Mouse (Mus musculus) CH12.LX (cell line): ENCODE data around the gene Olfr222.

ENCODE experiments used
- BHLHE40 ChIP-seq: IDR thresholded peaks from 2 replicates; pipeline ENCODE4 v1.6.1; 2011; ENCODE audit warnings: mild to moderate bottlenecking, low read depth, low read length, improper control_type of control experiment
- CTCF ChIP-seq, 2 experiments: IDR thresholded peaks in 1 of 2; conservative IDR thresholded peaks in 1 of 2; 2 replicates each; pipeline ENCODE4 v1.5.1; 2011 to 2012; ENCODE audit warnings: low read depth in 2 of 2, low read length in 2 of 2, improper control_type of control experiment in 1 of 2, inconsistent platforms in 1 of 2, mild to moderate bottlenecking in 1 of 2, moderate library complexity in 1 of 2
- E2F4 ChIP-seq: IDR thresholded peaks from 2 replicates; pipeline ENCODE4 v1.6.1; 2011; ENCODE audit warnings: low read depth, low read length, improper control_type of control experiment; ENCODE audit not compliant: insufficient replicate concordance
- EP300 ChIP-seq: IDR thresholded peaks from 2 replicates; pipeline ENCODE4 v1.6.1; 2011; ENCODE audit warnings: low read length, improper control_type of control experiment
- JUN ChIP-seq: IDR thresholded peaks from 2 replicates; pipeline ENCODE4 v1.6.1; 2011; ENCODE audit warnings: low read depth, mild to moderate bottlenecking, low read length, improper control_type of control experiment, moderate library complexity; ENCODE audit not compliant: insufficient read depth
- MXI1 ChIP-seq: IDR thresholded peaks from 2 replicates; pipeline ENCODE4 v1.6.1; 2011; ENCODE audit warnings: mild to moderate bottlenecking, low read depth, low read length, improper control_type of control experiment
- POLR2A ChIP-seq: IDR thresholded peaks from 2 replicates; pipeline ENCODE4 v1.6.1; 2011; ENCODE audit warnings: low read depth, mild to moderate bottlenecking, improper control_type of control experiment, low read length
- SMC3 ChIP-seq: IDR thresholded peaks from 2 replicates; pipeline ENCODE4 v1.6.1; 2011; ENCODE audit warnings: low read depth, low read length, improper control_type of control experiment
- TBP ChIP-seq: conservative IDR thresholded peaks from 2 replicates; pipeline ENCODE4 v1.6.1; 2011; ENCODE audit warnings: low read depth, low read length, improper control_type of control experiment
- ZC3H11A ChIP-seq: IDR thresholded peaks from 2 replicates; pipeline ENCODE4 v1.6.1; 2012; ENCODE audit warnings: low read depth, mild to moderate bottlenecking, inconsistent platforms, low read length, improper control_type of control experiment

- TF ChIP-seq CTCF (conservative IDR thresholded peaks at IDR 0.05 in 1 of 2, IDR thresholded peaks at IDR 0.05 in 1 of 2; ENCODE audit: low read depth in 2 of 2, low read length in 2 of 2) (no peak), EP300 (no peak), E2F4 (no peak), MXI1 (no peak), POLR2A (no peak), ZC3H11A (no peak), TBP (no peak), SMC3 (no peak), BHLHE40 (no peak), JUN (no peak)
Observed at GRCm38 (mm10) chr11:59599211-59599610, 23.2 kb upstream of the Olfr222 start.
